Mouse (Mus musculus): ENCODE measurements around the gene Rnase2b.
"Not testable (repeated sequence)": the region's sequence is repeated elsewhere in the genome, so short reads cannot be mapped to it uniquely, and the experiment has no call there.

GRCm38 (mm10) chr14:51172947-51173346 is 10.9 kb downstream of the Rnase2b start:
- not testable (repeated sequence) for TF ChIP-seq POLR2A (IDR thresholded peaks at IDR 0.05; ENCODE audit: control insufficient read depth, extremely low read depth, insufficient read depth, low read length, poor library complexity); CTCF (IDR thresholded peaks at IDR 0.05; ENCODE audit: borderline replicate concordance, control insufficient read depth, extremely low read depth, insufficient read depth, low read length, poor library complexity)
